Comparison of ENCODE assay signal across 8 mouse cellular contexts in genomic region chr9:110896595-110896994, GRCm38 (mm10). TPM values are rescaled to one million over a fixed set of nuclear protein-coding genes. Genes with fewer than 3 reads are reported as not detected.
DNase-seq lines count a peak whose midpoint lies in the region; ATAC-seq lines count a peak whose summit lies in the region.

No protein-coding gene starts in this region.

- no peak for DNase-seq in heart, postnatal 14 days
- DNase-seq in embryo, embryonic 10 days (ENCODE audit: low spot score), result peak; percentile 71
- peak; percentile 91 for DNase-seq in naive thymus-derived CD4-positive, alpha-beta T cell, adult 2 months (ENCODE audit: low read depth)
- no peak for DNase-seq in adrenal gland, postnatal 25 days
- no peak for DNase-seq in right cerebral cortex, adult 18-20 months

- ATAC-seq in heart, embryonic 15.5 days (replicated peaks; ENCODE audit: insufficient number of reproducible peaks, insufficient read depth, low FRiP score, low read depth), result peak; percentile 29; the same call in 1 of the 2 replicates
- peak; percentile 61 for ATAC-seq in inflammation-experienced regulatory T-cells, adult 6 months
- ATAC-seq in erythroid progenitor cell, adult 5-6 weeks (replicated peaks; ENCODE audit: low FRiP score, poor library complexity, severe bottlenecking), result no peak

- H3K4me1 ChIP-seq in heart, embryonic 15.5 days (replicated peaks), result peaks cover 10% of the 10 kb centered on the region

- H3K9ac ChIP-seq in heart, embryonic 15.5 days, result no peak overlapping the region

- intact Hi-C loops in heart, postnatal 14 days (cut with DNase I), result no loop called here

- H3K27me3 ChIP-seq in heart, embryonic 15.5 days, result no peaks in the 10 kb centered on the region; the same call in 1 of the 2 replicates

- H3K4me2 ChIP-seq in heart, embryonic 15.5 days, result 0 out of 2 replicates have a peak overlapping the region, but pooled peaks have one; percentile 10

- H3K36me3 ChIP-seq in heart, embryonic 15.5 days, result no peaks in the 10 kb centered on the region

- H3K4me3 ChIP-seq in heart, embryonic 15.5 days, result no peak overlapping the region

- no peaks in the 10 kb centered on the region for H3K9me3 ChIP-seq in heart, embryonic 15.5 days (replicated peaks)

- 19% methylated on average over 6 of the region's 6 CpGs for WGBS in heart, embryonic 15.5 days

- no peak overlapping the region for H3K27ac ChIP-seq in heart, embryonic 15.5 days

RNA-seq across cellular contexts. Expression of gene Tmie, which starts 16.7 kb away (rescaled TPM):
- polyA plus RNA-seq in heart, embryonic 15.5 days (2015; fragmentation: Nextera tagmentation; extraction: Ambion mirVana), result 0.74 and 1.2 TPM in 2 replicates
- total RNA-seq in heart, postnatal 14 days (2021), result 1 to 10 TPM; 1.3 to 3.2 TPM
- polyA plus RNA-seq in inflammation-experienced regulatory T-cells, adult 6 months (2017; shearing (Covaris generic)), result 1 to 10 TPM in 2 of 3 experiments, under 1 TPM in 1; 0.73 to 4.1 (median 2.9) TPM
- not detected in 2 replicates for total RNA-seq in erythroid progenitor cell, adult 5-6 weeks (2015; ENCODE audit: low replicate concordance)
- total RNA-seq in erythroid progenitor cell, adult 5-6 weeks (2017; ENCODE audit: low replicate concordance), result not detected in 2 replicates
- total RNA-seq in adrenal gland, postnatal 25 days (2021), result 2.0 and 2.3 TPM in 2 replicates

RNA-seq across cellular contexts. Expression of gene Als2cl, which starts 16.9 kb away (rescaled TPM):
- polyA plus RNA-seq in heart, embryonic 15.5 days (2015; fragmentation: Nextera tagmentation; extraction: Ambion mirVana), result 1.7 and 3.2 TPM in 2 replicates
- 10 to 100 TPM; 20.1 to 22.9 TPM for total RNA-seq in heart, postnatal 14 days (2021)
- 10 to 100 TPM in 2 of 3 experiments, 1 to 10 TPM in 1; 2.5 to 16.8 (median 15.8) TPM for polyA plus RNA-seq in inflammation-experienced regulatory T-cells, adult 6 months (2017; shearing (Covaris generic))
- total RNA-seq in erythroid progenitor cell, adult 5-6 weeks (2015; ENCODE audit: low replicate concordance), result 0.36 TPM in 1 of 2 replicates, not detected in the other
- total RNA-seq in erythroid progenitor cell, adult 5-6 weeks (2017; ENCODE audit: low replicate concordance), result 0.26 TPM in 1 of 2 replicates, not detected in the other
- 19.7 and 22.1 TPM in 2 replicates for total RNA-seq in adrenal gland, postnatal 25 days (2021)

RNA-seq across cellular contexts. Expression of gene Fam240a, which starts 20.1 kb away (rescaled TPM):
- not detected in 2 replicates for polyA plus RNA-seq in heart, embryonic 15.5 days (2015; fragmentation: Nextera tagmentation; extraction: Ambion mirVana)
- total RNA-seq in heart, postnatal 14 days (2021), result not detected
- polyA plus RNA-seq in inflammation-experienced regulatory T-cells, adult 6 months (2017; shearing (Covaris generic)), result not detected
- total RNA-seq in erythroid progenitor cell, adult 5-6 weeks (2015; ENCODE audit: low replicate concordance), result not detected in 2 replicates
- not detected in 2 replicates for total RNA-seq in erythroid progenitor cell, adult 5-6 weeks (2017; ENCODE audit: low replicate concordance)
- total RNA-seq in adrenal gland, postnatal 25 days (2021), result not detected in 2 replicates

RNA-seq across cellular contexts. Expression of gene Prss50, which starts 38.8 kb away (rescaled TPM):
- polyA plus RNA-seq in heart, embryonic 15.5 days (2015; fragmentation: Nextera tagmentation; extraction: Ambion mirVana), result 0.37 TPM in 1 of 2 replicates, not detected in the other
- total RNA-seq in heart, postnatal 14 days (2021), result not detected
- polyA plus RNA-seq in inflammation-experienced regulatory T-cells, adult 6 months (2017; shearing (Covaris generic)), result not detected
- not detected in 2 replicates for total RNA-seq in erythroid progenitor cell, adult 5-6 weeks (2015; ENCODE audit: low replicate concordance)
- total RNA-seq in erythroid progenitor cell, adult 5-6 weeks (2017; ENCODE audit: low replicate concordance), result not detected in 2 replicates
- not detected in 2 replicates for total RNA-seq in adrenal gland, postnatal 25 days (2021)

RNA-seq across cellular contexts. Expression of gene Tdgf1, which starts 49.4 kb away (rescaled TPM):
- polyA plus RNA-seq in heart, embryonic 15.5 days (2015; fragmentation: Nextera tagmentation; extraction: Ambion mirVana), result not detected in 2 replicates
- under 1 TPM in 1 of 2 experiments, not detected in 1; 0.10 TPM for total RNA-seq in heart, postnatal 14 days (2021)
- polyA plus RNA-seq in inflammation-experienced regulatory T-cells, adult 6 months (2017; shearing (Covaris generic)), result 1 to 10 TPM in 2 of 3 experiments, under 1 TPM in 1; 0.73 to 2.6 (median 2.5) TPM
- total RNA-seq in erythroid progenitor cell, adult 5-6 weeks (2015; ENCODE audit: low replicate concordance), result not detected in 2 replicates
- not detected in 2 replicates for total RNA-seq in erythroid progenitor cell, adult 5-6 weeks (2017; ENCODE audit: low replicate concordance)
- total RNA-seq in adrenal gland, postnatal 25 days (2021), result not detected in 2 replicates

Comparison
In these comparisons a context has a peak if more than half of its experiments do, and no peak if none do; other contexts are left out.
1. DNase-seq: peak in embryo, embryonic 10 days (single experiment) and naive thymus-derived CD4-positive, alpha-beta T cell, adult 2 months (single experiment); none in heart, postnatal 14 days (0 of 2), adrenal gland, postnatal 25 days (single experiment) and right cerebral cortex, adult 18-20 months (single experiment).
2. RNA of gene Als2cl, which starts 16.9 kb away (total RNA-seq): 20.1 to 22.9 TPM in heart, postnatal 14 days and 19.7 to 22.1 TPM in adrenal gland, postnatal 25 days; 0.26 to 0.36 TPM in erythroid progenitor cell, adult 5-6 weeks; every median in the first group is over 10 times any median in the second.